Mouse (Mus musculus) kidney, postnatal 36 days (tissue): ENCODE data around the gene Mpp3.

Source experiments
- DNase-seq, 2 experiments: peaks; one replicate each; pipeline ENCODE4 v3.0.0; 2021 to 2022; ENCODE audit warnings: mixed read lengths in 2 of 2

Gene Mpp3

GRCm38 (mm10) chr11:101972651-101973050 is 55.6 kb downstream of the Mpp3 start:
- DNase-seq: no peak

GRCm38 (mm10) chr11:101972097-101972496 is 56.2 kb downstream of the Mpp3 start:
- no peak for DNase-seq

GRCm38 (mm10) chr11:101971410-101971809 is 56.9 kb downstream of the Mpp3 start:
- DNase-seq: peak in 1 of 2 experiments; percentile 77

GRCm38 (mm10) chr11:101969835-101970234 is 58.4 kb downstream of the Mpp3 start:
- no peak for DNase-seq

GRCm38 (mm10) chr11:101968791-101969190 is 59.5 kb downstream of the Mpp3 start:
- peak; percentile 87 to 92 for DNase-seq

DNA sequence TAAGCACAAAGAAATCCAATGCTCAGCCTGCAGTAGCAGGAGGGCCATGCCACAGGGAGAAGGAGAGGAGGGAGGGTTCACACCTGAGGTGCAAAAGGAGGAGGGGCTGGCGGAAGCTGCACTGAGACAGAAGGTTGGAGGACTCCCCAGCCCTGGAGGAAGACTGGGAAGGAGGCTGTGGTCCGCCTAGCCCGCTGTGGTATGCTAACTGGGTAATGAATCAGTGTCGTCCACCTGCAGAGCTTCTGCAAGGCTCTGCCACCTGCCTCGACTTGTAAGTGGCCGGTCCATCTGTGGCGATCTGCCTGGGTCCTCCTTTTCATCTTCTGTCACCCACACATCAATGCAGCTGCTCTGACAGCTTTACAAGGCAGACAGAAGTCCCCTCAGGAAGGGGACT is 60.0 kb downstream of the Mpp3 start:
- DNase-seq: no peak

DNA sequence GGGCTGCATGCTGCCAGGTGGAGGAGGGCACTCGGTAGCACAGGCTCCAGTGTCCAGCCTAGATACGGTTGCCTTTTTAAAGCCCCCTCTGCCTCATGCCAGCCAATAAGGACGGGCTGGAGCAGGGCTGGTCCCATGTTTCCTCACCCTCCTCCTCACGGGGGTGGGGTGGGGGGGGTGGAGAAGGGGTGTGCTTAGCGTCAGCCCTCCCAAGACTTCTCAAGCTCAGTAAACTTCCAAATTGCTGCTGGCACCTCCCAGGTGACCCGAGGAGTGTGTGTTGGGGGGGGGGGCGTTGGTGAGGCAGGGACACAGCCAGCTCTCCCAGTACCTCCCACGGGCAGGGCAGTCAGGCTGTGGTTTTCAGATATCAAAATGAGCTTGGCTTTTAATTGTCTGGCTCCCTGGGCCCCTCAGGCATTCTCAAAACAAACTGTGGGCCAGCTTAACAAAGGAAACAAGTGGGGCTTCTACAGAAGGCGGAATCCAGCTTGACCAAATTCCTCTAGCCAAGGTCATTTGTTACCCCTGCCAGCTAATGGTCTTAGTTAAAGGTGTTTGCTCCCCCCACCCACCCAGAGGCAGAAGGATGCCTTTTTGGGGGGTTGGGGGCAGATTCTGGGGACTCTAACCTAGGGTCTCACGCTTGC is 61.2 kb downstream of the Mpp3 start, which contains the start of gene Sost:
Gene Sost (minus strand): TSS at position 51 of the 650 bp plus-strand sequence.
- DNase-seq: no peak

GRCm38 (mm10) chr11:101965553-101965952 is 62.7 kb downstream of the Mpp3 start:
- DNase-seq: no peak

DNA sequence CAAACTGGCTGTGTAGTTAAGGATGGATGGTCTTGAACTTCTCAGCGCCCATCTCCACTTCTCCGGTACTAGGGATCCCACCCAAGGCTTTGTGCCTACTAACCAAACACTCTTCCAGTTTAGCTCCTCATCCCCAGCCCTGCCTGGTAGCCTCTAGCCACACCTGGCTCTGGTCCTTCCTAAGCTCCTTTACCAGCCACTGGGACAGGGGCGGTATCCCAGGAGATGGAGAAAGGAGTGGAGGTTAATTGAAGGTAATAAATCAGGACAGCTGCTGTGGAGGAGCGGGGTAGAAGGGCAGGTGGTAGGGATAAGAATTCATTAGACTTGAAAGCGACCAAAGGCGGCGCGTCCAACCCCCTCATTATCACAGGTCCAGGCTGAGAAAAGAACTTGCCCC is 63.6 kb downstream of the Mpp3 start:
- DNase-seq: no peak

DNA sequence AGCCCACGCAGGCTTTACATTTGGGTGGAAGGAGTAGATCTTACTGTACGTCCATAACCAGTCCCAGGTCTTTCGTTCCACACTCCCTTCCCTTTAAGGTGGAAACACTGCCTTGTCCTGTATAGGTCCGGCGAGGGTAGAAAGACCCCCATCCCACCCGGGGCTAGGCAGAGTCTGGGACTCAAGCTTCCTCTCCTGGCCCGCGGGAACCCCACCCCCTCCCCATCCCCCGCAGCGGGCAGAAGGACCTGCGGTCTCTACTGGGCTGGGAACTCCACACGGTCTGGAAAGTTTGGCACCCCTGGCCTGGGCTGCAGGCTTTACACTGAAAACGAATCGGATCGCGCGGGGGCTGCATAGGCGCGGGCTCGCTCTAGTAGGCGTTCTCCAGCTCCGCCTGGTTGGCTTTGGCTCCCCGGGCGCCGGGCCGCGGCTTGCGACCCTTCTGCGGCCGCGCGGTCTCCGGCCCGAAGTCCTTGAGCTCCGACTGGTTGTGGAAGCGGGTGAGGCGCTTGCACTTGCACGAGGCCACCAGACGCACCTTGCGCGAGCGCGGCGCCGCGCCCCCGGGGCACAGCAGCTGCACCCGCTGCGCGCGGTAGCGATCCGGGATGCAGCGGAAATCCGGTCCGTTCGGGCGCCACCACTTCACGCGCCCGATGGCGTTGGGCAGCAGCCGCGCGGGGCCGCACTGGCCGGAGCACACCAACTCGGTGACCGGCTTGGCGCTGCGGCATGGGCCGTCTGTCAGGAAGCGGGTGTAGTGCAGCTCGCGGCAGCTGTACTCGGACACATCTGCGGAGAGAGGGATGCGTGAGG is 64.6 kb downstream of the Mpp3 start:
- DNase-seq: peak in 1 of 2 experiments; percentile 57

GRCm38 (mm10) chr11:101963043-101963442 is 65.2 kb downstream of the Mpp3 start:
- no peak for DNase-seq

- no peak for DNase-seq
These were observed 70.8 kb downstream of the Mpp3 start for GRCm38 (mm10) chr11:101957476-101957875.

GRCm38 (mm10) chr11:101953441-101953840 is 74.8 kb downstream of the Mpp3 start:
- DNase-seq: no peak

DNA sequence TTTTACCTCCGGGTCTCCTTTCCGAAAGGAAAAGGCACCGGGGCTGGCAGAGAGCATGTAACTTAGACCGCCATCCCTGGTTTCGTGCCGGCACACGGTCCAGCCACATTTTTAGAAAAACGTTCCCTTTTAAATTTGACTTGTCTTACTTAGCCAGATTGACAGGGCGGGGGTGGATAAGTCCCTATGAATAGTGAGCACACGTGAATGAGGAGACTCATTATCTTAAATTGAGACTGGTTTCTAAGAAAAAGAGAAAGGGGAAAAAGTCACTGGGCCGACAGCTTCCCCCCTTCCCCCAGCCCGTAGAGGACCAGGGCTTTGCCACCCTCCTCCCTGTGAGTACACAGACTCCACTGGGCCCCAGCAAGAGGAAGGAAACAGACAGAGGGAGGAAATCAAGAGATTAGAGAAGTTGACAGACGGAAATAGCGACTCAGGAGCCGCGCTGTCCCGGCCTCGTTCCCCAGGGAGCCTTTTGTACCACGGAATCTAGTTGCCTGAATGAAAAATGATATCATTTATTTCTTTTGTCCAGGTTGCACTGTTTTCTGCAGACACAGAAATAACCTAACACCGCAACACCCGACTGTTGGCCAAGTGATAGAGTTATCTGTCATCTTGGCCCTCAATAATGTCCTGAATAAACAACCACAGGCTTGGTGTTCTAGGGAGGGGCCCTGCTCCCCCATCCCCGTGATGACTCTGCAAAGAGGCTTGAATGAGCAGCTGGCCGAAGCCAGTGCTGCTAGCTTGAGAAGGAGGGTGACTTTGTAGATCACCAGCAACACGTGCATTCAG is 75.5 kb downstream of the Mpp3 start:
- DNase-seq: peak; percentile 80 to 87

- DNase-seq: no peak
These were observed 78.2 kb downstream of the Mpp3 start for GRCm38 (mm10) chr11:101950021-101950420.
